Mouse (Mus musculus) midbrain, embryonic 11.5 days (tissue): ENCODE results near the gene Scarf1. TPM values are rescaled to one million over a fixed set of nuclear protein-coding genes. Genes with fewer than 3 reads are reported as not detected.

Source experiments
- ATAC-seq: fragments of 200-750 bp; cut with Nextera tagmentation; 2 replicates; pipeline ENCODE4 v1.8.0; 2017; ENCODE audit warnings: moderate TSS enrichment, moderate library complexity; ENCODE audit not compliant: low FRiP score
- DNase-seq: peaks from one replicate; pipeline ENCODE4 v3.0.0; 2015; ENCODE audit warnings: low spot score; ENCODE audit errors: missing footprints
- H3K27ac ChIP-seq: fragments of 300-500 bp; sonication (generic); 2 replicates; pipeline ENCODE4 v1.5.1; 2014; ENCODE audit warnings: low read depth, low read length
- H3K27me3 ChIP-seq: fragments of 300-500 bp; sonication (generic); 2 replicates; pipeline ENCODE4 v1.6.1; 2014; ENCODE audit warnings: mild to moderate bottlenecking, low read length, moderate library complexity, mixed read lengths; ENCODE audit not compliant: control insufficient read depth, insufficient read depth
- H3K36me3 ChIP-seq: fragments of 300-500 bp; sonication (generic); 2 replicates; pipeline ENCODE4 v1.6.1; 2014; ENCODE audit warnings: mild to moderate bottlenecking, low read length, moderate library complexity, mixed read lengths; ENCODE audit not compliant: control insufficient read depth, insufficient read depth
- H3K4me1 ChIP-seq: fragments of 300-500 bp; sonication (generic); 2 replicates; pipeline ENCODE4 v1.6.1; 2014; ENCODE audit warnings: low read length; ENCODE audit not compliant: control insufficient read depth, insufficient read depth
- H3K4me2 ChIP-seq: fragments of 300-500 bp; sonication (generic); 2 replicates; pipeline ENCODE4 v1.6.1; 2014; ENCODE audit warnings: mild to moderate bottlenecking, moderate library complexity
- H3K4me3 ChIP-seq: fragments of 300-500 bp; sonication (generic); 2 replicates; pipeline ENCODE4 v1.5.1; 2014; ENCODE audit warnings: low read depth, low read length
- H3K9ac ChIP-seq: fragments of 300-500 bp; sonication (generic); 2 replicates; pipeline ENCODE4 v1.6.1; 2014; ENCODE audit warnings: low read length
- H3K9me3 ChIP-seq: fragments of 300-500 bp; sonication (generic); 2 replicates; pipeline ENCODE4 v1.6.1; 2016; ENCODE audit warnings: low read length; ENCODE audit not compliant: control insufficient read depth
- WGBS: fragments of 180-500 bp; shearing (Covaris S2); extraction: QIAGEN DNeasy Blood & Tissue Kit; methylation state at CpG from one replicate; pipeline ENCODE4 v1.1.7; 2014; 5-methylcytosine and 5-hydroxymethylcytosine counted together
- polyA plus RNA-seq: library from polyadenylated mRNA; unstranded; fragments of >200 nt; fragmentation: Nextera tagmentation; extraction: Ambion mirVana; gene quantifications from 2 replicates; pipeline ENCODE4 v1.2.1, GENCODE M21; 2014

The Scarf1 gene
- polyA plus RNA-seq, 1 experiment from 2014 or later: 2.9 TPM

- no peaks in the 10 kb centered on the region for H3K27me3 ChIP-seq
- no peaks in the 10 kb centered on the region for H3K9me3 ChIP-seq
- no peak overlapping the region for H3K4me2 ChIP-seq
- DNase-seq: no peak
- 72% methylated on average over 19 of the region's 19 CpGs for WGBS
- H3K36me3 ChIP-seq: no peaks in the 10 kb centered on the region
- no peak for ATAC-seq
- H3K9ac ChIP-seq: no peak overlapping the region
- no peaks in the 10 kb centered on the region for H3K4me1 ChIP-seq
- no peak overlapping the region for H3K4me3 ChIP-seq
- 0 out of 2 replicates have a peak overlapping the region, but pooled peaks have one; percentile 6 for H3K27ac ChIP-seq
Observed at GRCm38 (mm10) chr11:75540710-75541581, 27.6 kb downstream of the Scarf1 start.

DNA sequence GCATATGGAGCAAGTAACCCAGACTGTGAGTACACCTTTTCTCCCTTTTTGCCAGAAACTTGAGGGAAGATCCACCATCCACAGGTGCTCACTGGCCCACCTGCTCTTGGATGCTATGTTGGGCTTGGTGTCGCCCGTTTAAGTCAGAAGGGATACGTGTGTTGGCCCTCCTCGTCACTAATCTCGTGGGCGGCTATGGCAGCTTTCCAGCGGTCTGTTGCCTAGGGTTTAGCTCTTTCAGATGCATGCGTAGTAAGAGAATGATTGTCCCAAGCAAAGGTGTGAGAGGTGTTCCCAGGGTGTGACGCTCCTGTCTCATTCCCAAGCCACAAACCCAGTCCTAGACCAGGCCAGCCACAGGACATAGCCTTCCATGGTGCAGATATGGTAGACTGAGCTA, 31.4 kb downstream of the Scarf1 start:
- 88% methylated on average over 9 of the region's 9 CpGs for WGBS
- ATAC-seq: no peak

GRCm38 (mm10) chr11:75546057-75546456, 32.7 kb downstream of the Scarf1 start:
- no peaks in the 10 kb centered on the region for H3K36me3 ChIP-seq

More for the DNA sequence above, 31.4 kb downstream of the Scarf1 start:
- Histone ChIP-seq H3K9me3 (no peaks in the 10 kb centered on the region), H3K27me3 (no peaks in the 10 kb centered on the region), H3K27ac (no peak overlapping the region), H3K4me3 (no peak overlapping the region), H3K36me3 (no peaks in the 10 kb centered on the region), H3K9ac (no peak overlapping the region), H3K4me1 (no peaks in the 10 kb centered on the region), H3K4me2 (no peak overlapping the region)
- no peak for DNase-seq

GRCm38 (mm10) chr11:75549658-75550111, 36.3 kb downstream of the Scarf1 start:
- peak; percentile 81 for DNase-seq
- Histone ChIP-seq H3K9me3 (no peaks in the 10 kb centered on the region), H3K36me3 (no peaks in the 10 kb centered on the region), H3K4me3 (no peak overlapping the region), H3K9ac (no peak overlapping the region), H3K27ac (no peak overlapping the region), H3K4me2 (no peak overlapping the region), H3K4me1 (peaks cover 6% of the 10 kb centered on the region; the same call in 1 of the 2 replicates), H3K27me3 (no peaks in the 10 kb centered on the region)
- ATAC-seq: no peak
- WGBS: 66% methylated on average over 5 of the region's 5 CpGs

More at GRCm38 (mm10) chr11:75546057-75546456, 32.7 kb downstream of the Scarf1 start:
- Histone ChIP-seq H3K27me3 (no peaks in the 10 kb centered on the region), H3K27ac (no peak overlapping the region), H3K4me2 (no peak overlapping the region), H3K4me3 (no peak overlapping the region), H3K9me3 (no peaks in the 10 kb centered on the region), H3K9ac (no peak overlapping the region), H3K4me1 (peaks cover 4% of the 10 kb centered on the region; the same call in 1 of the 2 replicates)
- 87% methylated on average over 4 of the region's 4 CpGs for WGBS
- ATAC-seq: no peak
- DNase-seq: no peak

DNA sequence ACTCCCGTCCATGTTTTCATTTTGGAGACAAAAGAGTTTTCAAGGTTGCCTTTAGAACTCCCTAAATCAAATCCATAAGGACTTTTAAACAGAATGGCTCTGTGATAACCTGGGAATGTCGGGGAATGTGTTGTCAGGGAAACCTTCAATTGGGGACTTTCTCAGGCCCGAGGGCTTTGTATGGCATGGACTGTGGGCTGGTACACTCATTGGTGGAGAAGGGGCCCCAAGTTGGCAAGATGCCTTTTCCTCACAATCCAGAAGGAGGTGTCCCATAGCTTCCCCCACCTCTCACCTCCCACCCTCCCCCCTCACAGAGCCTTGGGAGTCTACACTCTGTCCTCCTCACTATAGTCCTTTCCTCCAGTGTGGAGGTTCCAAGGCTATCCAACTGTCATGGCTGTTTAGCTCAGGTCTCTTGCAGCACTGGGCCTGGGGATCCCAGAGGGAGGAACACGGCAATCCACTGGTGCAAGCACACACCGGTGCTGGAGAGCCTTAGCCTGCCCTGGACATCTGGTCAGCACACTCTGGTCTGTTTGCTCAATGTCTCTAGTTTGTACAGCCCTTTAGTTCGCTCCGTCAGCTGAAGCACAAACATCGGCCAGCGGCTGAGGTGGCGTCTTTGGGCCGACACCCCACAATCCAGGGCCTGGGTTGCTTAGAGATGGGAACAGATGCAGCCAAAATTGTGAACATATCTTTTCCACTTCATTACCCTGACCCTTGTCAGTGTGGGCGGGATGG, 37.0 kb downstream of the Scarf1 start:
- peaks cover 6% of the 10 kb centered on the region; the same call in 1 of the 2 replicates for H3K4me1 ChIP-seq
- WGBS: 66% methylated on average over 12 of the region's 12 CpGs
- no peak overlapping the region; the same call in 1 of the 2 replicates for H3K27ac ChIP-seq
- H3K9ac ChIP-seq: no peak overlapping the region
- H3K27me3 ChIP-seq: no peaks in the 10 kb centered on the region
- no peak overlapping the region for H3K4me2 ChIP-seq
- no peaks in the 10 kb centered on the region for H3K36me3 ChIP-seq
- DNase-seq: peak; percentile 83
- H3K9me3 ChIP-seq: no peaks in the 10 kb centered on the region
- no peak overlapping the region for H3K4me3 ChIP-seq
- ATAC-seq: peak; percentile 19; the same call in 1 of the 2 replicates

GRCm38 (mm10) chr11:75551321-75551720, 38.0 kb downstream of the Scarf1 start:
- no peak overlapping the region for H3K4me2 ChIP-seq
- WGBS: 88% methylated on average over 5 of the region's 5 CpGs
- H3K4me3 ChIP-seq: no peak overlapping the region
- no peaks in the 10 kb centered on the region for H3K9me3 ChIP-seq
- no peaks in the 10 kb centered on the region for H3K36me3 ChIP-seq
- H3K9ac ChIP-seq: no peak overlapping the region; the same call in 1 of the 2 replicates
- ATAC-seq (no peak), DNase-seq (peak; percentile 28)
- no peaks in the 10 kb centered on the region for H3K27me3 ChIP-seq
- peaks cover 6% of the 10 kb centered on the region; the same call in 1 of the 2 replicates for H3K4me1 ChIP-seq
- no peak overlapping the region for H3K27ac ChIP-seq

DNA sequence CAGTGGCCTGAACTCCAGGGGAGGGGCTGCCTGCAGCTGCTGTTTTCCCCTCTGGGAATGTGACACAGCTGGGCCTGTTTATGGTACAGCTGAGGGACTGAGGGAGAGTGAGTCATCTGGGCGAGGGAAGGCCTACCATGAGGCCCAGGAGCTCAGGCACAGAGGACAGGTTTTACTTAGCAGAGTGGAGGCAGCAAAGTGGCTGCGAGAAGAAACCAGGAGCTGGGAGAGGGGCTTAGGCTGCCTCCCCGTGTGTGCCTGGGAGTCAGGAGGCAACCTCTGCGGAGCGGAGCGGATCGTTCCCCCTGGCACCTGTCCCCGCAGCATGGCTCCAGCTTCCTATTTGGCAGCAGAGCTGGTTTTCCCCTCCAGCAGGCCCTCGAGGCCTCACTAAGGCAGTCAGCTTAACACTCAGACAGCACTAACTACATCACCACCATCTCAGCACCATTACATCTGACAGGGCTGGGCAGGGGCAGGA, 38.7 kb downstream of the Scarf1 start:
- ATAC-seq: no peak
- no peaks in the 10 kb centered on the region for H3K27me3 ChIP-seq
- H3K4me3 ChIP-seq: no peak overlapping the region
- H3K4me1 ChIP-seq: peaks cover 6% of the 10 kb centered on the region; the same call in 1 of the 2 replicates
- no peaks in the 10 kb centered on the region for H3K9me3 ChIP-seq
- no peaks in the 10 kb centered on the region for H3K36me3 ChIP-seq
- WGBS: 83% methylated on average over 9 of the region's 9 CpGs
- no peak overlapping the region for H3K9ac ChIP-seq
- no peak for DNase-seq
- H3K4me2 ChIP-seq: no peak overlapping the region
- H3K27ac ChIP-seq: no peak overlapping the region

DNA sequence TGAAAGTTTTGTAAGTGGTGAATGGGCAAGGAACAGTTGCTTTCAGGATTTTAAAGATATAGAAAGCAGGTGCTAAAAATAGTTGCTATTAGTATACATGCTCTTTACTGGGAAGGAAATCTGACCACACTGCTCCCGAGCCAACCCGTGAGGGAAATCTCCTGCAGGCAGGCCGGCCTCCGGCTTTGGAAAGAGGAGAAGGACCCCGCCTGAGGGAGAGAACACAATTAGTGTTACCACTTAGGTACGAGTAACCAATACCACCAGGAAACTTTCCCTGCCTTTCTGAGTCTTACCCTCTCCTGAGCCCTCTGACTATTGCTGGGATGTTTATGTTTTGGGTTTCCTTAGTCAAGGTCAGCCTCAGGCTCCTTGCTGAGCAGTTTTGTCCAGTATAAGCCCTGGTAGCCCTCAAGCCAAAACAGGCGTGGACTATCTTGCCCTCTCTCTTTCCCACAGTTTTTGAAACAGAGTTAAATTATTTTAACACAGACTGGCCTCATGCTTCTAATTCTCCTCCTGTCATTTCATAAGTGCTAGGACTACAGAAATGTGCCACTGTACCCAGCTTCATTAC, 39.7 kb downstream of the Scarf1 start:
- DNase-seq (no peak), ATAC-seq (no peak)
- H3K9me3 ChIP-seq: no peaks in the 10 kb centered on the region
- H3K4me1 ChIP-seq: peaks cover 6% of the 10 kb centered on the region; the same call in 1 of the 2 replicates
- H3K9ac ChIP-seq: no peak overlapping the region
- no peak overlapping the region for H3K4me2 ChIP-seq
- 48% methylated on average over 7 of the region's 7 CpGs for WGBS
- H3K27me3 ChIP-seq: no peaks in the 10 kb centered on the region
- no peak overlapping the region for H3K4me3 ChIP-seq
- no peak overlapping the region for H3K27ac ChIP-seq
- H3K36me3 ChIP-seq: no peaks in the 10 kb centered on the region
